Mouse (Mus musculus): ENCODE results near the gene Prrxl1. TPM values are rescaled to one million over a fixed set of nuclear protein-coding genes. Genes with fewer than 3 reads are reported as not detected.

The Prrxl1 gene
- polyA plus RNA-seq, 1 experiment from 2014 or later: 7.9 TPM

DNA sequence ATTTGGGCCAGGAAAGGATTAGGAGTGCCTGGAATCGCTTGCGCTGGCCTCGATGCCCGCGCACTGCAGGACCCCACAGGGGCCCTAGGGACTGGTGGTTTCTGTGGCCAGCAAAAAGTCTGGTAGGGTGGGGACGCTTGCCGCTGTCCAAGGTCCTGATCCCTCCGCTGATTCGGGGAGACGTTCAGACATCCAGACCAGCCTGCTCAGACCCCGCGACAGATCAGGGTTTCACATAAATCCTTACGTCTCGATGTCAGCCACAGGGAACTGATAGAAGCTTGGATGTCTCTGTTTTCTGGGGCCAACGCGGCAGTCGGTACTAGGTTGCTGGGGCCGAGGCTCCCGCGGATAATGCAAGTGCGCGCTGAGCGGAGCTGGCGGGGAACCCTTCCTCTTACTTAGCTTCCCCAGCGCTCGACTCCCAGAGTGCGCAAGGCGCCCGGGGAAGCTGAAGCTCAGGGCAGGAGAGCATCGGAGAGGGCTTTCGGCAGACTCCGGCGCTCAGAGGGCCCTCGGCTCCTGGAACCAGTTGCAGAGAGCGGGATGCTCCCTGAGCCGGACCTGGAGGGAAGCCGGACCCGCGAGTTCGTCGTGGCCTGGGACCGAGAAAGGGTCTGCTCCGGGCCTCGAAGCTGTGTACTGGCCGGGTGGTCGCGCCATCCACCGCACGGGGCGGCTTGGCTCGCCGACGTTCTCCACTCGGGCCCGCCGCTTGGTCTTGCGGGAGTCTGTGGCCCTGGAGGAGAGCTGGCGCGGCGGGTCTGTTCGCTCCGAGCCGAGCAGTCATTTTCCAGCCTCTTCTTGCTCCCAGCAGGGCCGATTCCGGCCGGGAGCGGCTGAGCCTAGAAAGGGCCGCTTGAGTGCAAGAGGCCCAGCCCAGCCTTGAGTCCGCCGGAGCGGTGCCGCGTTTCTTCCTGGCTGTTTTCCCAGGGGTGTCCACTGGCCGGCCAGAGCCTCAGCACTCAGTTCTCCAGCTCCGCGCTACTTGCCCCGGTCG lies 1.7 kb upstream of the Prrxl1 start:
- DNase-seq (ENCODE audit: low spot score): peak; percentile 90
- WGBS: under 1% methylated on average over 78 of the region's 78 CpGs
- Histone ChIP-seq H3K27ac (replicated peaks) (no peak overlapping the region; the same call in 1 of the 2 replicates), H3K27me3 (replicated peaks; ENCODE audit: low read depth, poor library complexity, severe bottlenecking) (peaks cover 100% of the 10 kb centered on the region), H3K4me3 (peak overlapping the region; percentile 46), H3K4me1 (peaks cover 25% of the 10 kb centered on the region), H3K36me3 (replicated peaks) (no peaks in the 10 kb centered on the region), H3K9me3 (no peaks in the 10 kb centered on the region)

DNA sequence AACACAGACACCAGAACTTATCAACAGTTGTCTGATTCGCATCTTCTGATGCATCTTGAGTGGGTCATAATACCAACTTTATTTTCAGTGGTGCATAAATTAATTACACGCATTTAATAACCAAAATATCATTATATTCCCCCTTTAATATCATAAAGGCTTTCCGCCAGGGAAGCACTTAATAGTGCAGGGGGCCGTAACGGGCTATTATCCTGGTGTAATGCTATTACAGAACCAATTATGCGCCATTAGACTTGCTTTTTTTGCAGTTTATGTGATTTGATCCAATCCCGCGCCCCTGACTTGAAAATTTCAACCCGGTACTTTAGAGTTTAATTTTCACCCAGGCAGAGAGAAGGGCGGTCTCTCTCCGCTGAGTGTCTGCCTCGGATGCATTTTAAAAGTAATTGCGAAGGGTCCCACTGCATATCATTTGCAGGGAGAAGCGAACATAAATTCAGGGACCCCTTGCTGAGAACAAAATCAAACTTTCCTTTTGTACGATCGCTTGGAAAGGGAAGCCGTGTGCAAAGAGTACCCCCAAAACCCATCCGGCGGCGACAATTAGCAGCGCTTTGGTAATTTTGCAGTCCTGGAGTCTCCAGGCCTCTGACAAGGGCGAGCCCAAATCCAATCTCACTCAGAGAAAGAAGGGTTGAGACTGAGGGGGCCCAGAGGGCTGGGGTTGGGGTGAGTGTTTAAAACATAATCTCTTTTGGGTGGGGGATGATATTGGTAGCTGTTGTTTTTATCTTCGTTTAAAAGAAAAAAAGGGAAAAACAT lies 579 bp upstream of the Prrxl1 start:
- 4% methylated on average over 23 of the region's 23 CpGs for WGBS
- H3K4me1 ChIP-seq: peaks cover 25% of the 10 kb centered on the region
- H3K27ac ChIP-seq (replicated peaks): no peak overlapping the region
- peaks cover 100% of the 10 kb centered on the region for H3K27me3 ChIP-seq (replicated peaks; ENCODE audit: low read depth, poor library complexity, severe bottlenecking)
- no peaks in the 10 kb centered on the region for H3K36me3 ChIP-seq (replicated peaks)
- no peaks in the 10 kb centered on the region for H3K9me3 ChIP-seq
- peak overlapping the region; percentile 50; the same call in 1 of the 2 replicates for H3K4me3 ChIP-seq
- DNase-seq (ENCODE audit: low spot score): peak; percentile 19

DNA sequence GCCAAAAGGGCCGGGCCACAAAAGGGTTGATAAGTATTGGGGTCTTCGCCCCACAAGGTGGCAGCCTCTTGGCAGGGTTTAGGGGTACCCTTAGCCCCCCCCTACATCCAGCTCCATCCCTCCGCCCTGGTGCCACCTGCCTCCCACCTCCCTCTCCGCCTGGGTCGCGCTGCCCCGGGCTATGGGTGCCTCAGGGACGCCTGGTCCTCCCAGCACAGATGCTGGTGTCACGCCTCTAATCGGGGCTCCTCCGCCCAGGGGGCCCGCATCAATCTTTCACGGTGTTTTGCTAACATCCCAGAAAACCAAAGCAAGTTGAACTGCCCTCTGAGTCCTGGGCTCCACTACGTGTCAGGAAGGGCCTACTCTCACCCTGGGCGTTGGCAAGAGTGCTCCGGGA lies 903 bp downstream of the Prrxl1 start:
- peak overlapping the region; percentile 50 for H3K4me3 ChIP-seq
- H3K4me1 ChIP-seq: peaks cover 25% of the 10 kb centered on the region
- H3K9me3 ChIP-seq: no peaks in the 10 kb centered on the region
- peak; percentile 39 for DNase-seq (ENCODE audit: low spot score)
- peaks cover 93% of the 10 kb centered on the region for H3K27me3 ChIP-seq (replicated peaks; ENCODE audit: low read depth, poor library complexity, severe bottlenecking)
- WGBS: 3% methylated on average over 16 of the region's 16 CpGs
- H3K27ac ChIP-seq (replicated peaks): no peak overlapping the region
- no peaks in the 10 kb centered on the region for H3K36me3 ChIP-seq (replicated peaks)

DNA sequence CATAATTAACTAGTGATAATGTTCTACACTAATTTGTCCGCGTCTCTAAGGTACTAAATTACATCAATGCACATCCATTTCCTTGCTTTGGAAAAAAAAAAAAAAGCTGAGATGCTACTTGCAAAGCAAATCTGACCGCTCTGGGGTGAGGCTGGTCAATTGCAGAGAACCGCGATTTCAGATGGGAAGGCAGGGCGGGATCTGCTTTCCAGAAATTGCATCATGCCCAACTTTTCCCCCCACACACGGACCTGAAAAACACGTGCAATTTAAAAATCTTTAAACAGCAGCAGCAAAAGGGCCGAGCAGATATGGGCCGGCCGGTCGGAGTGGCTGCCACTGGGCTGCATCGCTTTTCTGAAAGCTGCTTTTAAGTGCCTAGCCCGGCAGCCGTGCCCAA lies 6.3 kb downstream of the Prrxl1 start:
- WGBS: 58% methylated on average over 15 of the region's 15 CpGs
- 0 out of 2 replicates have a peak, but pooled peaks cover 6% of the 10 kb centered on the region for H3K4me1 ChIP-seq
- H3K9me3 ChIP-seq: no peaks in the 10 kb centered on the region
- no peak for DNase-seq (ENCODE audit: low spot score)
- H3K4me3 ChIP-seq: no peak overlapping the region
- H3K36me3 ChIP-seq (replicated peaks): no peaks in the 10 kb centered on the region
- H3K27ac ChIP-seq (replicated peaks): no peak overlapping the region
- H3K27me3 ChIP-seq (replicated peaks; ENCODE audit: low read depth, poor library complexity, severe bottlenecking): peaks cover 57% of the 10 kb centered on the region

DNA sequence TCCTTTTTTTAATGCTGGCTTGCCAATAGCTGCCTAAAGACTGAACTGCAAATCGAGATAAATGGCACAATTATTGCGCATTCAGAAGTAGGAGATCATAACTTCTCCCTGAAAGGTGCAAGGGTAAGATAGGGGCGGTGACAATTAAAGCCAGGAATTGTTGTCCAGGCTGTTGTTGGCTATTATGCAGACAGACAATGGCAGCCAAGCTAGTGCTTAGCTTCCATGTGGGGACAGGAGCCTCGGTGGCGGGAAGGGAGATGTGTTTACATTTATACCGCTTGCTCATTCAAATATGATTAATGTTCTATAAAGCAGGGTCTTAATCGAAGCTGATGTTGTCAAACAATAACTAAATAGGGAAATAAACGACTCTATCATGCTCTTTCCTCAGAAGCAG lies 7.1 kb downstream of the Prrxl1 start:
- no peak overlapping the region for H3K4me3 ChIP-seq
- H3K27me3 ChIP-seq (replicated peaks; ENCODE audit: low read depth, poor library complexity, severe bottlenecking): peaks cover 49% of the 10 kb centered on the region
- WGBS: 83% methylated on average over 8 of the region's 8 CpGs
- 0 out of 2 replicates have a peak, but pooled peaks cover 6% of the 10 kb centered on the region for H3K4me1 ChIP-seq
- no peak overlapping the region for H3K27ac ChIP-seq (replicated peaks)
- H3K36me3 ChIP-seq (replicated peaks): no peaks in the 10 kb centered on the region
- no peak for DNase-seq (ENCODE audit: low spot score)
- no peaks in the 10 kb centered on the region for H3K9me3 ChIP-seq

DNA sequence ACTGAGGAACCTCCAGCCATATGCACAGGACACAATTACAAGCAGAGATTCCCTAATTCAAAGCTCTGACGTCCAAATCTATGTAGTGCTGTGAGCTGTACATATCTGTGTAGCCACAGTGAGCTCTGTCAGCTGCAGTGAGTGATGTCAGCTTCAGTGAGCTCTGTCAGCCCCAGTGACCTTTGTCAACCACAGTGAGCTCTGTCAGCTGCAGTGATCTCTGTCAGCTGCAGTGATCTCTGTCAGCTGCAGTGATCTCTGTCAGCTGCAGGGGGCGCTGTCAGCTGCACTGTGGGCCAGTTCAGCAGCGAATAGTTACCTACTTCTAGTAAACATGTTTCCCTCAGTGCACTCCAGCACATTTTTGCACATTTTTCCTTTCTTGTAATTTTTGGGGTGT lies 10.2 kb downstream of the Prrxl1 start:
- H3K27ac ChIP-seq (replicated peaks): no peak overlapping the region
- H3K36me3 ChIP-seq (replicated peaks): no peaks in the 10 kb centered on the region
- no peak overlapping the region for H3K4me3 ChIP-seq
- DNase-seq (ENCODE audit: low spot score): peak; percentile 23
- H3K4me1 ChIP-seq: 0 out of 2 replicates have a peak, but pooled peaks cover 6% of the 10 kb centered on the region
- no peaks in the 10 kb centered on the region for H3K9me3 ChIP-seq
- H3K27me3 ChIP-seq (replicated peaks; ENCODE audit: low read depth, poor library complexity, severe bottlenecking): peaks cover 18% of the 10 kb centered on the region; the same call in 1 of the 2 replicates
- WGBS: 24% methylated on average over 3 of the region's 3 CpGs

DNA sequence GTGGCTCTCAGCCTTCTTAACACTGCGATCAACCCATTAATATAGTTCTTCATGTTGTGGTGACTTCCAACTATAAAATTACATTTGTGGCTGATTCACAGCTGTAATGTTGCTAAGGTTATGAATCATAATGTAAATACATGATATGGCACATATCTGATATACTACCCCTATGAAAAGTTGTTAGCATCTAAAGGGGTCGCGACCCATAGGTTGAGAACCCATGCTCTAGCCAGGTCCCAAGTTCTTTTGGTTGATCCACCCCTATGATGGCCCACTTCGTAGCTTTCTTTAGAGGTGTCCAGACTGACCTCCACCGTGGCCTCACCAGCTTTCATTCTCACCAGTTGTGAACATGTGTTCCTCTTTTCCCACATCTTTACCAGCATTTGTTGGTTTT lies 18.0 kb downstream of the Prrxl1 start:
- Histone ChIP-seq H3K4me3 (no peak overlapping the region), H3K27me3 (replicated peaks; ENCODE audit: low read depth, poor library complexity, severe bottlenecking) (no peaks in the 10 kb centered on the region), H3K36me3 (replicated peaks) (no peaks in the 10 kb centered on the region), H3K27ac (replicated peaks) (no peak overlapping the region), H3K9me3 (no peaks in the 10 kb centered on the region), H3K4me1 (no peaks in the 10 kb centered on the region)
- no peak for DNase-seq (ENCODE audit: low spot score)
- WGBS: 89% methylated on average over 5 of the region's 5 CpGs

DNA sequence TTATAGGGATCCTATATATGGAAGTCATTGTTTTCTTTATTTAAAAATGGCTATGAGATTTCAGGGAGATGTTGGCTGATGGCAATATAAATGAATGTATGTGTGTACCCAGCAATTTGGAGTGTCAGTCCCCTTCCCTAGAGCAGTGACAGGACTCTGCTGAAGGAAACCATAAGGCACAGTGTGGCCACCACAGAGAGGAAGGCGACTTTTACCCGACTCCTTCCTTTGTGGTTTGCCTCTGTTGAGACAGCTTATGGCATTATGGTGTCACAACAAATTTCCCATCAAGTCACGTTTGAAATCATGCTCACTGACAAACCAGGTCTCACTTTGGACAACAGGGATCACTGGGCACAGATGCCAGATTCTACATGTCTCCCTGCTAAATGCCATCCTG lies 25.0 kb downstream of the Prrxl1 start:
- 82% methylated on average over 3 of the region's 3 CpGs for WGBS
- no peak for DNase-seq (ENCODE audit: low spot score)
- Histone ChIP-seq H3K4me3 (no peak overlapping the region), H3K27me3 (replicated peaks; ENCODE audit: low read depth, poor library complexity, severe bottlenecking) (no peaks in the 10 kb centered on the region), H3K4me1 (0 out of 2 replicates have a peak, but pooled peaks cover 3% of the 10 kb centered on the region), H3K36me3 (replicated peaks) (no peaks in the 10 kb centered on the region), H3K27ac (replicated peaks) (no peak overlapping the region), H3K9me3 (no peaks in the 10 kb centered on the region)

DNA sequence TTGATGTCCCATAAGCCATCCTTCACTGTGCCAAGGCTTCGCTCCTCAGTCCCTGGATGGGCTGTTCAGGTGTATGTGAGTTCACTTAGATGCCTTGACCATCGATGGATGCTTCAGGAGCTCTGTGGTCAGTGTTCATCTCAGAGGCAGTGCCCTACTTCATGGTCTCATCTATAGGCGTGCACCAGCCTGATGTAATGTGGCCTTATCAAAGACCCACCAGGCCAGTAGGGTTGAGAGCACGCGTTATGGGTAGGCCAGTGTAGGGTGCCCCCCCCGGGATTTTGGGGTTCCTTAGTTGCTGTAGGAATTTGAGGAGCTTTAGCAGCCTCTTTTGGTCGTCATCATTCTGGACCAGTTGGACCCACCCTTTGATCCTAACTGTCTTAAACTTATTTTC lies 25.6 kb downstream of the Prrxl1 start:
- WGBS: 84% methylated on average over 7 of the region's 7 CpGs
- H3K9me3 ChIP-seq: no peaks in the 10 kb centered on the region
- no peak overlapping the region for H3K4me3 ChIP-seq
- H3K27me3 ChIP-seq (replicated peaks; ENCODE audit: low read depth, poor library complexity, severe bottlenecking): no peaks in the 10 kb centered on the region
- H3K27ac ChIP-seq (replicated peaks): no peak overlapping the region
- H3K4me1 ChIP-seq: 0 out of 2 replicates have a peak, but pooled peaks cover 3% of the 10 kb centered on the region
- H3K36me3 ChIP-seq (replicated peaks): no peaks in the 10 kb centered on the region
- no peak for DNase-seq (ENCODE audit: low spot score)

DNA sequence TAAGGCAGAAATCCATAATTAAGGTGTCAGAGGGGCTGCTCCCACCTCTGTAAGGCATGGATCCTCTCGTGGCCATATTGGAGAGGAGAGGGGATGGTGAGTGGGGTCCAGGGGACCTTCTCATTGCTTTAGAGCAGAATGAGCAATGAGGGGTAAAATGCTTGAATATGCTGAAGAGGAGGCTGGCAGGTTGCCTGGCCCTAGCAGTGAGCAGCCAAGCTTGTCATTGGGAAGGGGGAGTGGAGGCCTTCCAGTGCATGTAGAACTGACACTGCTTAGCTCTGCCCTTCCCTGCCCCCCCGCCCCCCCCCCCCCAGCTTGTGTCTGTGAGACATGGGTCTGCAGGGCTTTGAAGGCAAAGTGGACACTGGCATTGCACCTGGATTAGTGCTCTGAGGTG lies 28.1 kb downstream of the Prrxl1 start:
- Histone ChIP-seq H3K9me3 (no peaks in the 10 kb centered on the region), H3K4me3 (no peak overlapping the region), H3K27me3 (replicated peaks; ENCODE audit: low read depth, poor library complexity, severe bottlenecking) (no peaks in the 10 kb centered on the region), H3K4me1 (0 out of 2 replicates have a peak, but pooled peaks cover 3% of the 10 kb centered on the region), H3K27ac (replicated peaks) (no peak overlapping the region), H3K36me3 (replicated peaks) (no peaks in the 10 kb centered on the region)
- 51% methylated on average over 2 of the region's 2 CpGs for WGBS
- no peak for DNase-seq (ENCODE audit: low spot score)

DNA sequence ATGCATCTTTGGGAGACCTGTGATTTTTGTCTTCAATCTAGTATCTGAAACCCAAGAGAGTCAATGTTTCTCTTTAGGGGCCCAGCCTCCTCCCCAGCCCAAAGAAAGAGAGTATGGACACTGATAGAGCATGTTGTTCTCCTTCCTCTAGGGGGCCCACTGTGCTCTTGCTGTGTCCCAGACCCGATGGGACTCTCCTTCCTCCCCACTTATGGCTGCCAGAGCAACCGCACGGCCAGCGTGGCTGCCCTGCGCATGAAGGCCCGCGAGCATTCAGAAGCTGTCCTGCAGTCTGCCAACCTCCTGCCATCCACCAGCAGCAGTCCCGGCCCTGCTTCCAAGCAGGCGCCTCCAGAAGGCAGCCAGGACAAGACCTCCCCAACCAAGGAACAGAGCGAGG lies 29.4 kb downstream of the Prrxl1 start:
- DNase-seq (ENCODE audit: low spot score): peak; percentile 20
- Histone ChIP-seq H3K36me3 (replicated peaks) (no peaks in the 10 kb centered on the region), H3K27me3 (replicated peaks; ENCODE audit: low read depth, poor library complexity, severe bottlenecking) (no peaks in the 10 kb centered on the region), H3K9me3 (no peaks in the 10 kb centered on the region), H3K4me1 (0 out of 2 replicates have a peak, but pooled peaks cover 3% of the 10 kb centered on the region), H3K27ac (replicated peaks) (peak overlapping the region; percentile 30; the same call in 1 of the 2 replicates), H3K4me3 (no peak overlapping the region)
- 48% methylated on average over 10 of the region's 10 CpGs for WGBS

DNA sequence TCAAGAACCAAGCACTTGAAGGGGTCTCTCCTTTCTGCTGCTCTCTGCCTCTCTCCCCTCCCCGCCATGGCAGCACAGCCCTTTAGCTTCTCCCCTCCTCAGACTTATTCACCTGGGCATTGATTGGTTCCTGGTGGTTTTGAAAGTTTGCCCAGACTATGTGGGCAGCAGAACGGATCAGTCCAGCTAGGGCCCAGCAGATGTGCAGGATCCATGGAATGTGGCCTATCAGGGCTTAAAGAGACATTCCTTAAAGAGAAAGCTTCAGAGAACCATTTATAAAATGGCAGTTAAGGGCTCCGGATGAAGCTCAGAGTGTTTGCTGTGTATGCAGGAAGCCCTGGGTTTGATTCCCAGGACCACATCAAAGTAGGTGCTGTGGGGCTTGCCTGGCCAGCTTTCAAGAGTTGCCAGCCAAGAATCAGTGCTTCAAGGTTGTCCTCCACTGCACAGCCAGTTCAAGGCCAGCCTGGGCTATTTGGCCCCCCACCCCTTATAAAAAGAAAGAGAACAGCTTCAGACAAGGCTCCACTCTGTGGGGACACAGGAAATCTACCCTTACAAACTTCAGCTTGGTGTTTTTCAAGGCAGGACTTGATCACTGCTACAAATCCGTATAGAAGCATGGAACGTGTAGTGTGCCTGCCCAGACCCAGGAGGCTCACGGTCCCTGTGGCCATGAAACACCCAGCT lies 33.8 kb downstream of the Prrxl1 start:
- H3K4me3 ChIP-seq: no peak overlapping the region
- no peaks in the 10 kb centered on the region for H3K27me3 ChIP-seq (replicated peaks; ENCODE audit: low read depth, poor library complexity, severe bottlenecking)
- H3K27ac ChIP-seq (replicated peaks): no peak overlapping the region
- H3K36me3 ChIP-seq (replicated peaks): no peaks in the 10 kb centered on the region
- DNase-seq (ENCODE audit: low spot score): no peak
- 85% methylated on average over 6 of the region's 6 CpGs for WGBS
- no peaks in the 10 kb centered on the region for H3K9me3 ChIP-seq
- H3K4me1 ChIP-seq: peaks cover 8% of the 10 kb centered on the region

All from embryonic facial prominence, embryonic 10.5 days (tissue).